Mouse (Mus musculus): ENCODE measurements around the gene Ace3. TPM values are rescaled to one million over a fixed set of nuclear protein-coding genes. Genes with fewer than 3 reads are reported as not detected.

The Ace3 gene
- polyA plus RNA-seq, 1 experiment from 2014 or later = not detected

DNA sequence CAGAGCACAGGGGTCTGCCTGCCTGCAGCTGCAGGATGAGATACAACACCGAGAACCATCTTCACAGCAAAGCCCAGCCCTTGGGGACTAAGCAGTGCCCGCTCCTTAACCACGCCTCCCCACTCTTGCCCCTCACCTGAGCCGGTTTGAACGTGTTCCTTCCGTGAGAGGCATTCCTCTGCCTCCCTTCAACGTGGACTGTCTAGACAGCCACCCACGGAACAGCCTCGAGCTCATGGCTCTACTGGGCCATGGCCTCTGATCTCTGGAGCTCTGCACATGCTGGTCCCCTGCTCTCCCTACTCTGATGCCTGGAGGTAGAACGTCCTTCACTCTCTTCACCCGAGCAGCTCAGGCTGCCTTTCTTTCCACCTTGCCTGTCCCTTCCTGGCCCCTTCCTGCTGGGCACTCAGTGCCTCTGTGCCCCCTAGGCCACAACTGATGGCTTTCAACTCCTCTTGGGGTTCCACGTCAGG is 41.5 kb upstream of the Ace3 start, which contains the start of gene Cyb561:
Gene Cyb561, minus strand, starts transcription at position 426 of the 476 bp plus-strand sequence.
- WGBS = 68% methylated on average over 12 of the region's 12 CpGs
- Histone ChIP-seq H3K4me1 (ENCODE audit: insufficient read depth) (no peaks in the 10 kb centered on the region), H3K9me3 (ENCODE audit: low read depth, low read length) (no peaks in the 10 kb centered on the region), H3K27ac (ENCODE audit: low read depth) (no peak within 1 kb of the TSS), H3K27me3 (ENCODE audit: insufficient read depth, low read length) (no peaks in the 10 kb centered on the region), H3K9ac (no peak within 1 kb of the TSS), H3K36me3 (ENCODE audit: insufficient read depth) (no peaks in the 10 kb centered on the region), H3K4me3 (ENCODE audit: low read depth, low read length) (no peak within 1 kb of the TSS), H3K4me2 (no peak within 1 kb of the TSS)
- no peak for ATAC-seq (ENCODE audit: insufficient read depth)
- DNase-seq = no peak
- no peak for TF ChIP-seq CTCF (IDR thresholded peaks at IDR 0.05; ENCODE audit: low read depth)

- Histone ChIP-seq H3K4me3 (ENCODE audit: low read depth, low read length) (no peak overlapping the region), H3K27ac (ENCODE audit: low read depth) (no peak overlapping the region), H3K4me1 (ENCODE audit: insufficient read depth) (no peaks in the 10 kb centered on the region), H3K9ac (no peak overlapping the region), H3K9me3 (ENCODE audit: low read depth, low read length) (no peaks in the 10 kb centered on the region), H3K27me3 (ENCODE audit: insufficient read depth, low read length) (no peaks in the 10 kb centered on the region), H3K4me2 (no peak overlapping the region), H3K36me3 (ENCODE audit: insufficient read depth) (no peaks in the 10 kb centered on the region)
- DNase-seq (peak; percentile 29), ATAC-seq (ENCODE audit: insufficient read depth) (no peak)
- 53% methylated on average over 6 of the region's 6 CpGs for WGBS
- TF ChIP-seq CTCF (IDR thresholded peaks at IDR 0.05; ENCODE audit: low read depth) = no peak
Observed at GRCm38 (mm10) chr11:105953402-105953801, 41.1 kb upstream of the Ace3 start.

DNA sequence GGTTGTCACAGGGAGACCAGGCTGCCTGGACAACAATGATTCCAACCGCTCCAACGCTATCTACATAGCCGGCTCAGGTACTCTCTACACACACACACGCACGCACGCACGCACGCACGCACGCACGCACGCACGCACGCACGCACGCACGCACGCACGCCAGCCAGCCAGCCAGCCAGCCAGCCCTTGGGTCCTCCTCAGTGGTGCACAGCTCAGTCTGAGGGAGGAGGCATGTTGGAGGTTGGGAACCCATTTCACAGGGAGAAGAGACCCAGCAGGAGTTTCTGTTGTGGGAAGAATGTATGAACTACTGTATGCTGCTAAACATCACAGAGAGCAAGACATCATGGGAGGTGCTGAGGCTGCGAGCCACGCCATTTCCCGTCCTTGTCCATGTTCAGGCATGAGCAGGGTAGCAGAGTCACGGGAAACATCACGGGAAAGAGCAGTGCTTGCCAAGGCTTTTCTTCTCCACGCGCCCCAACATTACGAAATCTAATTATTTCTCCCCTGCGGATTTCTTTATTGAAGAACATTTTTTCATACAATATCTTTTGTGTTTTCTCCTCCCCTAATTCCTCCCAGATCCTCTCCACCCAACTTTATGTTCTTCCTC is 38.6 kb upstream of the Ace3 start:
- 86% methylated on average over 28 of the region's 28 CpGs for WGBS

DNA sequence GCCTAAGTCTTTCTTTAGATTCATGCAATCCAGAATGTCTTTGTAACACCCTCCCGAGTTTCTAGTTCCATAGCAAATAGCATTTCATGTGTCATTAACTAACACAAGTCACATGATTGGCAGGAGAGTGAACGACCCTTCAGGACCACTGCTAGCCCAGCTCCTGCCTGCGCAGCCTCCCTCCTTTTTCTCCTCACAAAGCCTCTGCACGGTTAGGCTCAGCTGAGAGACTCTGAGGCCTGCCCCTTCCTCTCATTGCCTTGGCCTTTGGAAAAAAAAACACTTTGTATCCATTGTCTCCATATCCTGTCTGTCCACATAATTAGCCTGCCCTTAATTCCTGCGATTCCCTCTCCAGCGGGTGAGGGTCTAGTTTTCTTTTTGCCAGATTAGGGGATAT is 37.0 kb upstream of the Ace3 start:
- Histone ChIP-seq H3K27me3 (ENCODE audit: insufficient read depth, low read length) (no peaks in the 10 kb centered on the region), H3K4me1 (ENCODE audit: insufficient read depth) (no peaks in the 10 kb centered on the region)

More for the DNA sequence above, 38.6 kb upstream of the Ace3 start:
- Histone ChIP-seq H3K9me3 (ENCODE audit: low read depth, low read length) (no peaks in the 10 kb centered on the region), H3K36me3 (ENCODE audit: insufficient read depth) (no peaks in the 10 kb centered on the region), H3K4me2 (no peak overlapping the region), H3K4me1 (ENCODE audit: insufficient read depth) (no peaks in the 10 kb centered on the region), H3K4me3 (ENCODE audit: low read depth, low read length) (no peak overlapping the region), H3K9ac (no peak overlapping the region), H3K27me3 (ENCODE audit: insufficient read depth, low read length) (no peaks in the 10 kb centered on the region), H3K27ac (ENCODE audit: low read depth) (no peak overlapping the region)
- no peak for ATAC-seq (ENCODE audit: insufficient read depth)
- TF ChIP-seq CTCF (IDR thresholded peaks at IDR 0.05; ENCODE audit: low read depth) = no peak
- no peak for DNase-seq

GRCm38 (mm10) chr11:105958566-105958965 is 35.9 kb upstream of the Ace3 start:
- Histone ChIP-seq H3K36me3 (ENCODE audit: insufficient read depth) (no peaks in the 10 kb centered on the region), H3K27ac (ENCODE audit: low read depth) (no peak overlapping the region), H3K9ac (no peak overlapping the region), H3K9me3 (ENCODE audit: low read depth, low read length) (no peaks in the 10 kb centered on the region), H3K4me1 (ENCODE audit: insufficient read depth) (no peaks in the 10 kb centered on the region), H3K4me3 (ENCODE audit: low read depth, low read length) (no peak overlapping the region), H3K4me2 (no peak overlapping the region), H3K27me3 (ENCODE audit: insufficient read depth, low read length) (no peaks in the 10 kb centered on the region)
- no peak for DNase-seq
- TF ChIP-seq CTCF (IDR thresholded peaks at IDR 0.05; ENCODE audit: low read depth) = no peak
- no peak for ATAC-seq (ENCODE audit: insufficient read depth)
- 33% methylated on average over 1 of the region's 1 CpGs for WGBS

More for the DNA sequence above, 37.0 kb upstream of the Ace3 start:
- Histone ChIP-seq H3K4me2 (no peak overlapping the region), H3K27ac (ENCODE audit: low read depth) (peak overlapping the region; percentile 36; the same call in 1 of the 2 replicates), H3K4me3 (ENCODE audit: low read depth, low read length) (no peak overlapping the region), H3K36me3 (ENCODE audit: insufficient read depth) (no peaks in the 10 kb centered on the region), H3K9ac (no peak overlapping the region), H3K9me3 (ENCODE audit: low read depth, low read length) (no peaks in the 10 kb centered on the region)
- DNase-seq (peak; percentile 24), ATAC-seq (ENCODE audit: insufficient read depth) (no peak)
- no peak for TF ChIP-seq CTCF (IDR thresholded peaks at IDR 0.05; ENCODE audit: low read depth)
- 51% methylated on average over 6 of the region's 6 CpGs for WGBS

DNA sequence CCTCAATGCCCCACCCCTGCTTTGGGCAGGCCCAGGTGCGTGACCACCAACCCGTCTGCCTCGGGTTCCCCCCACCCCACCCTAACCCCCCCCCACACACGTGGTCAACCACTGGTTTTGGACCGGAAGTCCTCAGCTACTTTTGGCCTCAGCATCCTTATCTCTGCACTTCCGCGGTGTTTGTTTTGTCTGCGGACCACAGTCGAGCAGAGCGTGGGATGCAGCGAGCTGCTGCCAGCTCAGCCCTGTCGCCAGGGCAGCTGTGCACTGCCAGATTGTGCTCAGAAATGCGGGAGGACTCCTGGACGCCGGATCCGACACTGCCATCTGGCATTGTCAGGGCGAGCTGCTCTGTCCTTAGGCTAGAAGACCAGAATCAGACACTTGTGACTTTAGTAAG is 35.1 kb upstream of the Ace3 start:
- H3K9ac ChIP-seq = peak overlapping the region; percentile 34; the same call in 1 of the 2 replicates
- 8% methylated on average over 17 of the region's 17 CpGs for WGBS

GRCm38 (mm10) chr11:105964691-105965090 is 29.8 kb upstream of the Ace3 start:
- no peak for ATAC-seq (ENCODE audit: insufficient read depth)
- Histone ChIP-seq H3K4me1 (ENCODE audit: insufficient read depth) (no peaks in the 10 kb centered on the region; the same call in 1 of the 2 replicates), H3K9me3 (ENCODE audit: low read depth, low read length) (no peaks in the 10 kb centered on the region), H3K27ac (ENCODE audit: low read depth) (no peak overlapping the region), H3K36me3 (ENCODE audit: insufficient read depth) (no peaks in the 10 kb centered on the region), H3K27me3 (ENCODE audit: insufficient read depth, low read length) (peaks cover 30% of the 10 kb centered on the region), H3K9ac (no peak overlapping the region), H3K4me2 (no peak overlapping the region), H3K4me3 (ENCODE audit: low read depth, low read length) (no peak overlapping the region)
- DNase-seq = no peak
- WGBS = 63% methylated on average over 5 of the region's 5 CpGs
- peak; percentile 24; the same call in 1 of the 2 replicates for TF ChIP-seq CTCF (IDR thresholded peaks at IDR 0.05; ENCODE audit: low read depth)

More for the DNA sequence above, 35.1 kb upstream of the Ace3 start:
- no peak overlapping the region for H3K4me3 ChIP-seq (ENCODE audit: low read depth, low read length)
- ATAC-seq (ENCODE audit: insufficient read depth) = no peak
- no peak for TF ChIP-seq CTCF (IDR thresholded peaks at IDR 0.05; ENCODE audit: low read depth)
- H3K4me1 ChIP-seq (ENCODE audit: insufficient read depth) = no peaks in the 10 kb centered on the region
- H3K27ac ChIP-seq (ENCODE audit: low read depth) = no peak overlapping the region
- peak overlapping the region; percentile 42 for H3K4me2 ChIP-seq
- H3K9me3 ChIP-seq (ENCODE audit: low read depth, low read length) = no peaks in the 10 kb centered on the region
- DNase-seq = peak; percentile 33
- H3K27me3 ChIP-seq (ENCODE audit: insufficient read depth, low read length) = no peaks in the 10 kb centered on the region
- H3K36me3 ChIP-seq (ENCODE audit: insufficient read depth) = no peaks in the 10 kb centered on the region

Measured in lung, embryonic 14.5 days (tissue).